ENCODE assay signal across 8 mouse cellular contexts in the genomic region with DNA sequence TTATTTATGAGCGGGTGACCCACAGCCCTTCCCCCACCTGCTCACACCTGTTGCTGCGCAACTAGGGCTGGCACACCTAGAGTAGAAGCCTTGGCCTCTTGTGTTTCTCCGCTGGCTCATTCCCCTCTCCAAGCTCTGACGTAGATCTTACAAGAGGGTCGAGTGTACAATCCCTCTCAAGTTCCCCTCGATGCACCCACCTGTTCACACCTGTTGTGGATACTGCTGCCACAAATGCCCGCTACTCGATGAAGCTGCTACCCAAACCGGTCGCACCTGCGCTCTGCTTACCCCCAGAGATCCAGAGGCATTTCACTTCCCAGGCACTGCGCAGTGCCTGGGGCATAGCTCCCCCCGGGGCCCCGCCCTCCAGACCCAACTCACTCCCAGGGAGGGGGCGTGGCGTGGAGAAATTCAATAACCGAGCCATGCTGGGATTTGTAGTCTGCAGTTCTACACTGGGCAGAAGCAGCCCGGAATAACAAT. TPM values are rescaled to one million over a fixed set of nuclear protein-coding genes. Genes with fewer than 3 reads are reported as not detected.
DNase-seq lines count a peak whose midpoint lies in the region; ATAC-seq lines count a peak whose summit lies in the region.

No protein-coding gene starts in this region.

- peak; percentile 20 for DNase-seq in left cerebral cortex, postnatal 4 days
- no peak for DNase-seq in left cerebral cortex, postnatal 14 days (ENCODE audit: low spot score in 2 of 2)
- DNase-seq in embryo, embryonic 9.5 days (ENCODE audit: extremely low spot score): peak; percentile 39
- DNase-seq in cerebellum, adult 9-10 months: no peak

- peaks cover 22% of the 10 kb centered on the region for H3K4me1 ChIP-seq in hindbrain, embryonic 13.5 days (replicated peaks)
- peaks cover 14% of the 10 kb centered on the region for H3K4me1 ChIP-seq in limb, embryonic 15.5 days
- peaks cover 3% of the 10 kb centered on the region for H3K4me1 ChIP-seq in midbrain, embryonic 16.5 days (ENCODE audit: control insufficient read depth, insufficient read depth, low read length)

- intact Hi-C loops in left cerebral cortex, postnatal 4 days (cut with DNase I): no loop called here
- intact Hi-C loops in left cerebral cortex, postnatal 14 days (cut with DNase I): no loop called here

- no peaks in the 10 kb centered on the region for H3K36me3 ChIP-seq in hindbrain, embryonic 13.5 days
- H3K36me3 ChIP-seq in limb, embryonic 15.5 days: no peaks in the 10 kb centered on the region
- no peaks in the 10 kb centered on the region for H3K36me3 ChIP-seq in midbrain, embryonic 16.5 days (ENCODE audit: control insufficient read depth, insufficient read depth, low read length)

- no peak overlapping the region for H3K27ac ChIP-seq in hindbrain, embryonic 13.5 days
- H3K27ac ChIP-seq in limb, embryonic 15.5 days: no peak overlapping the region
- H3K27ac ChIP-seq in midbrain, embryonic 16.5 days (ENCODE audit: low read length): no peak overlapping the region

- no peak overlapping the region for H3K9ac ChIP-seq in hindbrain, embryonic 13.5 days
- no peak overlapping the region for H3K9ac ChIP-seq in limb, embryonic 15.5 days
- 0 out of 2 replicates have a peak overlapping the region, but pooled peaks have one; percentile 10 for H3K9ac ChIP-seq in midbrain, embryonic 16.5 days (ENCODE audit: low read depth, low read length)

- H3K4me2 ChIP-seq in hindbrain, embryonic 13.5 days: peak overlapping the region; percentile 40
- peak overlapping the region; percentile 34; the same call in 1 of the 2 replicates for H3K4me2 ChIP-seq in limb, embryonic 15.5 days
- peak overlapping the region; percentile 36 for H3K4me2 ChIP-seq in midbrain, embryonic 16.5 days (ENCODE audit: low read length)

- 0 out of 2 replicates have a peak overlapping the region, but pooled peaks have one; percentile 8 for H3K4me3 ChIP-seq in hindbrain, embryonic 13.5 days
- H3K4me3 ChIP-seq in limb, embryonic 15.5 days: no peak overlapping the region
- H3K4me3 ChIP-seq in midbrain, embryonic 16.5 days (ENCODE audit: low read depth, low read length): 0 out of 2 replicates have a peak overlapping the region, but pooled peaks have one; percentile 14

- no peaks in the 10 kb centered on the region for H3K9me3 ChIP-seq in hindbrain, embryonic 13.5 days
- no peaks in the 10 kb centered on the region for H3K9me3 ChIP-seq in limb, embryonic 15.5 days
- H3K9me3 ChIP-seq in midbrain, embryonic 16.5 days (replicated peaks; ENCODE audit: control insufficient read depth, low read length, poor library complexity, severe bottlenecking): no peaks in the 10 kb centered on the region

- no peak for ATAC-seq in hindbrain, embryonic 13.5 days (ENCODE audit: low FRiP score)
- ATAC-seq in limb, embryonic 15.5 days (ENCODE audit: insufficient number of reproducible peaks, low FRiP score, low TSS enrichment, low read depth): no peak
- no peak for ATAC-seq in midbrain, embryonic 16.5 days
- no peak for ATAC-seq in granulocyte monocyte progenitor cell, adult 5-6 weeks (replicated peaks; ENCODE audit: poor library complexity, severe bottlenecking)

- H3K27me3 ChIP-seq in hindbrain, embryonic 13.5 days: no peaks in the 10 kb centered on the region
- no peaks in the 10 kb centered on the region for H3K27me3 ChIP-seq in limb, embryonic 15.5 days
- H3K27me3 ChIP-seq in midbrain, embryonic 16.5 days (ENCODE audit: control insufficient read depth, insufficient read depth, low read depth, low read length): no peaks in the 10 kb centered on the region

- 32% methylated on average over 18 of the region's 18 CpGs for WGBS in hindbrain, embryonic 13.5 days
- WGBS in limb, embryonic 15.5 days: 21% methylated on average over 18 of the region's 18 CpGs
- WGBS in midbrain, embryonic 16.5 days: 34% methylated on average over 18 of the region's 18 CpGs

RNA-seq across cellular contexts. Expression of a gene that starts 4.1 kb away (rescaled TPM):
- total RNA-seq in left cerebral cortex, postnatal 4 days (2021): 10 to 100 TPM; 11.6 to 14.3 TPM
- total RNA-seq in left cerebral cortex, postnatal 14 days (2021): 10 to 100 TPM; 41.6 to 54.0 TPM
- polyA plus RNA-seq in hindbrain, embryonic 13.5 days (2015; fragmentation: Nextera tagmentation; extraction: Ambion mirVana): 12.8 and 16.0 TPM in 2 replicates
- 4.5 and 6.8 TPM in 2 replicates for polyA plus RNA-seq in limb, embryonic 15.5 days (2015; fragmentation: Nextera tagmentation; extraction: Ambion mirVana)
- 9.7 and 17.4 TPM in 2 replicates for polyA plus RNA-seq in midbrain, embryonic 16.5 days (2015; fragmentation: Nextera tagmentation; extraction: Ambion mirVana)
- total RNA-seq in granulocyte monocyte progenitor cell, adult 5-6 weeks (2014; fragmentation: Nextera tagmentation): not detected in 2 replicates
- total RNA-seq in granulocyte monocyte progenitor cell, adult 5-6 weeks (2017): not detected in 2 replicates

RNA-seq across cellular contexts. Expression of a gene that starts 48.3 kb away (rescaled TPM):
- 100 to 1,000 TPM; 240 to 242 TPM for total RNA-seq in left cerebral cortex, postnatal 4 days (2021)
- 100 to 1,000 TPM; 299 to 305 TPM for total RNA-seq in left cerebral cortex, postnatal 14 days (2021)
- polyA plus RNA-seq in hindbrain, embryonic 13.5 days (2015; fragmentation: Nextera tagmentation; extraction: Ambion mirVana): 93.8 and 105 TPM in 2 replicates
- polyA plus RNA-seq in limb, embryonic 15.5 days (2015; fragmentation: Nextera tagmentation; extraction: Ambion mirVana): 39.6 and 42.2 TPM in 2 replicates
- polyA plus RNA-seq in midbrain, embryonic 16.5 days (2015; fragmentation: Nextera tagmentation; extraction: Ambion mirVana): 100 and 104 TPM in 2 replicates
- total RNA-seq in granulocyte monocyte progenitor cell, adult 5-6 weeks (2014; fragmentation: Nextera tagmentation): 29.7 and 32.1 TPM in 2 replicates
- total RNA-seq in granulocyte monocyte progenitor cell, adult 5-6 weeks (2017): 6.3 and 9.5 TPM in 2 replicates

RNA-seq across cellular contexts. Expression of a gene that starts 50.0 kb away (rescaled TPM):
- total RNA-seq in left cerebral cortex, postnatal 4 days (2021): 10 to 100 TPM; 44.9 to 47.4 TPM
- 10 to 100 TPM; 54.5 to 55.7 TPM for total RNA-seq in left cerebral cortex, postnatal 14 days (2021)
- 81.8 and 91.8 TPM in 2 replicates for polyA plus RNA-seq in hindbrain, embryonic 13.5 days (2015; fragmentation: Nextera tagmentation; extraction: Ambion mirVana)
- polyA plus RNA-seq in limb, embryonic 15.5 days (2015; fragmentation: Nextera tagmentation; extraction: Ambion mirVana): 72.9 and 73.5 TPM in 2 replicates
- polyA plus RNA-seq in midbrain, embryonic 16.5 days (2015; fragmentation: Nextera tagmentation; extraction: Ambion mirVana): 89.4 and 94.0 TPM in 2 replicates
- 67.1 TPM in 2 replicates for total RNA-seq in granulocyte monocyte progenitor cell, adult 5-6 weeks (2014; fragmentation: Nextera tagmentation)
- total RNA-seq in granulocyte monocyte progenitor cell, adult 5-6 weeks (2017): 88.1 and 99.5 TPM in 2 replicates

RNA-seq across cellular contexts. Expression of a gene that starts 50.9 kb away (rescaled TPM):
- total RNA-seq in left cerebral cortex, postnatal 4 days (2021): 100 to 1,000 TPM; 298 to 307 TPM
- total RNA-seq in left cerebral cortex, postnatal 14 days (2021): 100 to 1,000 TPM; 389 to 396 TPM
- polyA plus RNA-seq in hindbrain, embryonic 13.5 days (2015; fragmentation: Nextera tagmentation; extraction: Ambion mirVana): 224 and 226 TPM in 2 replicates
- polyA plus RNA-seq in limb, embryonic 15.5 days (2015; fragmentation: Nextera tagmentation; extraction: Ambion mirVana): 95.4 and 106 TPM in 2 replicates
- polyA plus RNA-seq in midbrain, embryonic 16.5 days (2015; fragmentation: Nextera tagmentation; extraction: Ambion mirVana): 286 and 294 TPM in 2 replicates
- 55.9 and 62.1 TPM in 2 replicates for total RNA-seq in granulocyte monocyte progenitor cell, adult 5-6 weeks (2014; fragmentation: Nextera tagmentation)
- 43.0 and 56.3 TPM in 2 replicates for total RNA-seq in granulocyte monocyte progenitor cell, adult 5-6 weeks (2017)

Comparison
In these comparisons a context has a peak if more than half of its experiments do, and no peak if none do; other contexts are left out.
1. DNase-seq: peak in left cerebral cortex, postnatal 4 days (single experiment) and embryo, embryonic 9.5 days (single experiment); none in left cerebral cortex, postnatal 14 days (0 of 2) and cerebellum, adult 9-10 months (single experiment).
2. RNA of a gene that starts 4.1 kb away (total RNA-seq): 41.6 to 54.0 TPM in left cerebral cortex, postnatal 14 days and 11.6 to 14.3 TPM in left cerebral cortex, postnatal 4 days; not detected in granulocyte monocyte progenitor cell, adult 5-6 weeks; every median in the first group is over 10 times any median in the second.
3. RNA of a gene that starts 48.3 kb away (total RNA-seq): 299 to 305 TPM in left cerebral cortex, postnatal 14 days and 240 to 242 TPM in left cerebral cortex, postnatal 4 days; 6.3 to 32.1 TPM in granulocyte monocyte progenitor cell, adult 5-6 weeks; every median in the first group is over 4 times any median in the second.
4. Peak in every context shown above with its lines, with median percentiles within 50 percentile points of each other: H3K4me2 ChIP-seq.